8 mouse cellular contexts compared by ENCODE assay signal in genomic region chrX:103980590-103981168, GRCm38 (mm10). TPM values are rescaled to one million over a fixed set of nuclear protein-coding genes. Genes with fewer than 3 reads are reported as not detected.
DNase-seq lines count a peak whose midpoint lies in the region; ATAC-seq and TF ChIP-seq lines count a peak whose summit lies in the region.

No protein-coding gene starts in this region.

- peaks cover 2% of the 10 kb centered on the region; the same call in 1 of the 2 replicates for H3K4me1 ChIP-seq in hindbrain, embryonic 16.5 days (ENCODE audit: control insufficient read depth, insufficient read depth, low read depth, low read length)
- no peaks in the 10 kb centered on the region for H3K4me1 ChIP-seq in liver, embryonic 13.5 days (replicated peaks)

- H3K27me3 ChIP-seq in hindbrain, embryonic 16.5 days (replicated peaks; ENCODE audit: control insufficient read depth, insufficient read depth, low read length): no peaks in the 10 kb centered on the region; the same call in 1 of the 2 replicates
- H3K27me3 ChIP-seq in liver, embryonic 13.5 days: peaks cover 6% of the 10 kb centered on the region; the same call in 1 of the 2 replicates

- TF ChIP-seq CTCF in layer of hippocampus, adult 2 months (conservative IDR thresholded peaks at IDR 0.05): no peak

- peak overlapping the region; percentile 72 for H3K4me3 ChIP-seq in layer of hippocampus, adult 2 months
- peak overlapping the region; percentile 72 for H3K4me3 ChIP-seq in hindbrain, embryonic 16.5 days (ENCODE audit: low read length)
- peak overlapping the region; percentile 81 for H3K4me3 ChIP-seq in liver, embryonic 13.5 days (replicated peaks)

- H3K9ac ChIP-seq in hindbrain, embryonic 16.5 days (ENCODE audit: low read depth, low read length): peak overlapping the region; percentile 80
- H3K9ac ChIP-seq in liver, embryonic 13.5 days: peak overlapping the region; percentile 85

- no peaks in the 10 kb centered on the region for H3K36me3 ChIP-seq in hindbrain, embryonic 16.5 days (ENCODE audit: control insufficient read depth, insufficient read depth, low read length)
- H3K36me3 ChIP-seq in liver, embryonic 13.5 days: peaks cover 18% of the 10 kb centered on the region

- H3K4me2 ChIP-seq in hindbrain, embryonic 16.5 days (ENCODE audit: low read length): peak overlapping the region; percentile 59
- H3K4me2 ChIP-seq in liver, embryonic 13.5 days: peak overlapping the region; percentile 68

- 7% methylated on average over 36 of the region's 51 CpGs for WGBS in hindbrain, embryonic 16.5 days
- 18% methylated on average over 51 of the region's 51 CpGs for WGBS in liver, embryonic 13.5 days (ENCODE audit: insufficient replicate concordance)

- peak; percentile 18 for ATAC-seq in erythroblast, adult 5-6 weeks (replicated peaks; ENCODE audit: low FRiP score, poor library complexity, severe bottlenecking)
- ATAC-seq in hindbrain, embryonic 16.5 days: no peak; the same call in 1 of the 2 replicates
- ATAC-seq in liver, embryonic 13.5 days (ENCODE audit: low read depth): peak; percentile 32

- peak overlapping the region; percentile 93 for H3K27ac ChIP-seq in layer of hippocampus, adult 2 months
- H3K27ac ChIP-seq in hindbrain, embryonic 16.5 days (ENCODE audit: low read depth, low read length): peak overlapping the region; percentile 91
- peak overlapping the region; percentile 88 for H3K27ac ChIP-seq in liver, embryonic 13.5 days

- peak; percentile 7 to 11 for DNase-seq in layer of hippocampus, adult 2 months (ENCODE audit: low spot score in 2 of 2)
- no peak for DNase-seq in layer of hippocampus, adult 9-10 months (ENCODE audit: low spot score)
- peak; percentile 52 for DNase-seq in MEL-GATA-1-ER (ENCODE audit: extremely low read depth, low read depth)
- DNase-seq in liver, embryonic 13.5 days: peak; percentile 18
- peak; percentile 32 for DNase-seq in neural tube, embryonic 10.5 days (ENCODE audit: extremely low spot score, low spot score)
- DNase-seq in cerebellum, adult 8-10 months: no peak

- no peaks in the 10 kb centered on the region for H3K9me3 ChIP-seq in hindbrain, embryonic 16.5 days (ENCODE audit: control insufficient read depth, low read length)
- no peaks in the 10 kb centered on the region for H3K9me3 ChIP-seq in liver, embryonic 13.5 days (replicated peaks)

RNA-seq across cellular contexts. Expression of gene Rlim, which starts 0.4 kb away (rescaled TPM):
- 10 to 100 TPM; 48.5 to 52.3 TPM for total RNA-seq in layer of hippocampus, adult 2 months (2021)
- total RNA-seq in erythroblast, adult 5-6 weeks (2015; ENCODE audit: low replicate concordance): 15.4 and 15.9 TPM in 2 replicates
- total RNA-seq in erythroblast, adult 5-6 weeks (2017; ENCODE audit: low replicate concordance): 27.4 and 31.5 TPM in 2 replicates
- polyA plus RNA-seq in hindbrain, embryonic 16.5 days (2015; fragmentation: Nextera tagmentation; extraction: Ambion mirVana): 20.2 and 23.9 TPM in 2 replicates
- polyA plus RNA-seq in liver, embryonic 13.5 days (2015; fragmentation: Nextera tagmentation; extraction: Ambion mirVana): 11.2 and 14.7 TPM in 2 replicates

Comparison
In these comparisons a context has a peak if more than half of its experiments do, and no peak if none do; other contexts are left out.
1. DNase-seq: peak in layer of hippocampus, adult 2 months (2 of 2), MEL-GATA-1-ER (single experiment), liver, embryonic 13.5 days (single experiment) and neural tube, embryonic 10.5 days (single experiment); none in layer of hippocampus, adult 9-10 months (single experiment) and cerebellum, adult 8-10 months (single experiment).
2. Peak in every context shown above with its lines, with median percentiles within 50 percentile points of each other: H3K27ac ChIP-seq and H3K4me3 ChIP-seq.